8 mouse cellular contexts compared by ENCODE assay signal in the genomic region with DNA sequence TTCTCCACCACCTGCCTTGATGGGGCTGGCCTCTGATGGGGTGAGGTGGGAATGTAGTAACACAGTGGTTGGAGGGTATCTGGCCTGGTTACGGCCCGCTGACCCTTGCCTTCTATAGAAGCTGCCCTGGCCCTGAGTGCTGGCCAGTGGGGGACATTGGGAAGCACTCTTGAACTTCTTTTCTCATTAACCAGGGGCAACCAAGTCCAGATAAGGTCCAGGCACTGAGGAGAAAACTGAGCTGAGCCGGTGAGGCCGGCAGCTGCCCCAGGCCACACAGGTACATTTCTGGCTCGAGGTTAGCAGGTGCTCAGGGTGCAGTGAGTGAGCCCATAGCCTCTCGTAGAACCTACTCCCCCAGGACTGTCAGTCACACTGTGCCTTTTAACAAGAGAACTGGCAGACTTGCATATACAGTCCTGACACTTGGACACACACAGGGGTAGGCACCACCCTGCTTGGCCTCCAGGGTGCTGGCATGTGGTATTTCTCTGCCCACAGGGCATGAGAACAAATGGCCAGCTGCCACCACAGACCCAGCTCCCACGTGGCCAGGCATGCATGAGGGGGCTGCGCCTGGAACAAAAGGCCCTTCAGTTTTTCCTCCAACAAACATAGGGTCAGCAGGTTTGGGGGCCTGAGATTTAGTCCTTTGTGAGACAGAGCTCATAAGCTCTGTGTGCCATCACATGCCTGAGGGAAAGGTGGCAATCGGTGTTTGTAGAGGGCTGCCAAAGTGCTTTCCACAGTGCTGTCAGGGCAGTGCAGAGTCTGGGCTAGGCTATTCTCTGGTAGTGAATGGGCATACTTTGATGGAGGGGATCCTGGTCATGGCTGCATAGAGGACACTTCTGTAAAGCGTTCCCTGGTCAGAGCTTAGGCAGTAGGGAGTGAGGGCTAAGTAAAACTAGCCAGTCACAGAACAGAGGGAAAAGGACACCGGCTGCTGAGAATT. TPM values are rescaled to one million over a fixed set of nuclear protein-coding genes. Genes with fewer than 3 reads are reported as not detected.
DNase-seq lines count a peak whose midpoint lies in the region; ATAC-seq and TF ChIP-seq lines count a peak whose summit lies in the region.

No protein-coding gene starts in this region.

- WGBS in liver, embryonic 14.5 days (ENCODE audit: insufficient replicate concordance): 82% methylated on average over 11 of the region's 11 CpGs
- 84% methylated on average over 11 of the region's 11 CpGs for WGBS in liver, postnatal 0 days (ENCODE audit: insufficient replicate concordance)
- WGBS in heart, embryonic 16.5 days: 63% methylated on average over 11 of the region's 11 CpGs

- no peak overlapping the region for H3K4me2 ChIP-seq in liver, embryonic 14.5 days (ENCODE audit: low read depth)
- H3K4me2 ChIP-seq in liver, postnatal 0 days (ENCODE audit: low read depth, low read length): no peak overlapping the region
- H3K4me2 ChIP-seq in heart, embryonic 16.5 days (ENCODE audit: low read depth, low read length): no peak overlapping the region

- H3K9me3 ChIP-seq in liver, embryonic 14.5 days (ENCODE audit: control insufficient read depth, low read length): no peaks in the 10 kb centered on the region
- no peaks in the 10 kb centered on the region for H3K9me3 ChIP-seq in liver, postnatal 0 days (ENCODE audit: low read length)
- no peaks in the 10 kb centered on the region for H3K9me3 ChIP-seq in heart, embryonic 16.5 days (replicated peaks; ENCODE audit: control insufficient read depth, low read length)

- H3K36me3 ChIP-seq in liver, embryonic 14.5 days (replicated peaks; ENCODE audit: control insufficient read depth, insufficient read depth, low read depth): no peaks in the 10 kb centered on the region
- peaks cover 3% of the 10 kb centered on the region; the same call in 1 of the 2 replicates for H3K36me3 ChIP-seq in liver, postnatal 0 days (replicated peaks; ENCODE audit: insufficient read depth, low read length)
- no peaks in the 10 kb centered on the region for H3K36me3 ChIP-seq in heart, embryonic 16.5 days (ENCODE audit: control insufficient read depth, insufficient read depth)

- no peak for TF ChIP-seq EP300 in liver, embryonic 14.5 days (IDR thresholded peaks at IDR 0.05; ENCODE audit: low read depth)
- TF ChIP-seq EP300 in liver, postnatal 0 days (IDR thresholded peaks at IDR 0.05; ENCODE audit: low read depth): no peak

- H3K4me3 ChIP-seq in liver, embryonic 14.5 days (ENCODE audit: insufficient read depth in 1 of 2, low read depth in 2 of 2, low read length in 2 of 2): no peak overlapping the region
- H3K4me3 ChIP-seq in liver, postnatal 0 days (ENCODE audit: low read depth, low read length): no peak overlapping the region
- no peak overlapping the region for H3K4me3 ChIP-seq in heart, embryonic 16.5 days (ENCODE audit: low read length)

- no peaks in the 10 kb centered on the region for H3K27me3 ChIP-seq in liver, embryonic 14.5 days (ENCODE audit: control insufficient read depth, insufficient read depth, low read length)
- H3K27me3 ChIP-seq in liver, postnatal 0 days (ENCODE audit: insufficient read depth, low read length): no peaks in the 10 kb centered on the region
- no peaks in the 10 kb centered on the region for H3K27me3 ChIP-seq in heart, embryonic 16.5 days (ENCODE audit: control insufficient read depth, insufficient read depth, low read length)

- H3K27ac ChIP-seq in liver, embryonic 14.5 days: peak overlapping the region; percentile 34
- no peak overlapping the region for H3K27ac ChIP-seq in liver, postnatal 0 days (ENCODE audit: low read depth)
- H3K27ac ChIP-seq in heart, embryonic 16.5 days (ENCODE audit: low read length): peak overlapping the region; percentile 7; the same call in 1 of the 2 replicates

- no peak for TF ChIP-seq CTCF in liver, embryonic 14.5 days (IDR thresholded peaks at IDR 0.05; ENCODE audit: low read depth)
- TF ChIP-seq CTCF in liver, postnatal 0 days (IDR thresholded peaks at IDR 0.05; ENCODE audit: low read depth): no peak

- peaks cover 40 to 45% of the 10 kb centered on the region in 2 experiments for H3K4me1 ChIP-seq in liver, embryonic 14.5 days (replicated peaks; ENCODE audit: control insufficient read depth in 2 of 2, insufficient read depth in 2 of 2, low read length in 1 of 2)
- H3K4me1 ChIP-seq in liver, postnatal 0 days (ENCODE audit: insufficient read depth): peaks cover 40% of the 10 kb centered on the region
- H3K4me1 ChIP-seq in heart, embryonic 16.5 days (ENCODE audit: control insufficient read depth, insufficient read depth, low read length): peaks cover 46% of the 10 kb centered on the region

- no peak for DNase-seq in liver, embryonic 14.5 days (ENCODE audit: low read depth in 3 of 3, low spot score in 3 of 3)
- DNase-seq in liver, postnatal 0 days: no peak
- peak; percentile 49 for DNase-seq in cerebellum, adult 9-11 months
- peak; percentile 70 for DNase-seq in layer of hippocampus, adult 11-12 months (ENCODE audit: low spot score)
- peak; percentile 87 for DNase-seq in retina, postnatal 1 day
- DNase-seq in lung, postnatal 14 days: no peak
- DNase-seq in thymus, postnatal 0 days (ENCODE audit: low spot score): no peak

- peak overlapping the region; percentile 15; the same call in 1 of the 2 replicates for H3K9ac ChIP-seq in liver, embryonic 14.5 days (replicated peaks)
- H3K9ac ChIP-seq in liver, postnatal 0 days (replicated peaks): no peak overlapping the region
- no peak overlapping the region for H3K9ac ChIP-seq in heart, embryonic 16.5 days (ENCODE audit: low read length)

- ATAC-seq in liver, embryonic 14.5 days (ENCODE audit: insufficient read depth): no peak
- ATAC-seq in liver, postnatal 0 days: no peak
- no peak; the same call in 1 of the 2 replicates for ATAC-seq in heart, embryonic 16.5 days (replicated peaks; ENCODE audit: extremely low read depth, insufficient read depth, low FRiP score)

RNA-seq across cellular contexts. Expression of a gene that starts 18.3 kb away (rescaled TPM):
- polyA plus RNA-seq in liver, embryonic 14.5 days (2012; rRNA removed): 9.1 and 11.7 TPM in 2 replicates
- polyA plus RNA-seq in liver, embryonic 14.5 days (2014; fragmentation: Nextera tagmentation; extraction: Ambion mirVana): 3.7 and 5.4 TPM in 2 replicates
- 3.9 and 4.0 TPM in 2 replicates for polyA plus RNA-seq in liver, postnatal 0 days (2015; fragmentation: Nextera tagmentation; extraction: Ambion mirVana)
- polyA plus RNA-seq in heart, embryonic 16.5 days (2015; fragmentation: Nextera tagmentation; extraction: Ambion mirVana): 7.0 and 8.2 TPM in 2 replicates
- polyA plus RNA-seq in thymus, postnatal 0 days (2015; fragmentation: Nextera tagmentation; extraction: Ambion mirVana): 5.2 and 6.4 TPM in 2 replicates

RNA-seq across cellular contexts. Expression of a gene that starts 32.1 kb away (rescaled TPM):
- 21.5 and 32.0 TPM in 2 replicates for polyA plus RNA-seq in liver, embryonic 14.5 days (2012; rRNA removed)
- polyA plus RNA-seq in liver, embryonic 14.5 days (2014; fragmentation: Nextera tagmentation; extraction: Ambion mirVana): 19.5 and 22.5 TPM in 2 replicates
- polyA plus RNA-seq in liver, postnatal 0 days (2015; fragmentation: Nextera tagmentation; extraction: Ambion mirVana): 17.0 and 18.4 TPM in 2 replicates
- polyA plus RNA-seq in heart, embryonic 16.5 days (2015; fragmentation: Nextera tagmentation; extraction: Ambion mirVana): 38.3 and 42.6 TPM in 2 replicates
- polyA plus RNA-seq in thymus, postnatal 0 days (2015; fragmentation: Nextera tagmentation; extraction: Ambion mirVana): 70.8 and 89.0 TPM in 2 replicates

RNA-seq across cellular contexts. Expression of a gene that starts 41.7 kb away (rescaled TPM):
- polyA plus RNA-seq in liver, embryonic 14.5 days (2012; rRNA removed): 0.02 TPM in 1 of 2 replicates, not detected in the other
- polyA plus RNA-seq in liver, embryonic 14.5 days (2014; fragmentation: Nextera tagmentation; extraction: Ambion mirVana): not detected in 2 replicates
- not detected in 2 replicates for polyA plus RNA-seq in liver, postnatal 0 days (2015; fragmentation: Nextera tagmentation; extraction: Ambion mirVana)
- polyA plus RNA-seq in heart, embryonic 16.5 days (2015; fragmentation: Nextera tagmentation; extraction: Ambion mirVana): not detected in 2 replicates
- not detected in 2 replicates for polyA plus RNA-seq in thymus, postnatal 0 days (2015; fragmentation: Nextera tagmentation; extraction: Ambion mirVana)

RNA-seq across cellular contexts. Expression of a gene that starts 56.3 kb away (rescaled TPM):
- 4.1 and 5.5 TPM in 2 replicates for polyA plus RNA-seq in liver, embryonic 14.5 days (2012; rRNA removed)
- polyA plus RNA-seq in liver, embryonic 14.5 days (2014; fragmentation: Nextera tagmentation; extraction: Ambion mirVana): 3.3 and 4.6 TPM in 2 replicates
- 4.1 and 4.7 TPM in 2 replicates for polyA plus RNA-seq in liver, postnatal 0 days (2015; fragmentation: Nextera tagmentation; extraction: Ambion mirVana)
- 26.0 and 26.1 TPM in 2 replicates for polyA plus RNA-seq in heart, embryonic 16.5 days (2015; fragmentation: Nextera tagmentation; extraction: Ambion mirVana)
- 16.4 and 18.0 TPM in 2 replicates for polyA plus RNA-seq in thymus, postnatal 0 days (2015; fragmentation: Nextera tagmentation; extraction: Ambion mirVana)

Comparison
In these comparisons a context has a peak if more than half of its experiments do, and no peak if none do; other contexts are left out.
1. DNase-seq: peak in cerebellum, adult 9-11 months (single experiment), layer of hippocampus, adult 11-12 months (single experiment) and retina, postnatal 1 day (single experiment); none in liver, embryonic 14.5 days (0 of 3), liver, postnatal 0 days (single experiment), lung, postnatal 14 days (single experiment) and thymus, postnatal 0 days (single experiment).